Mouse (Mus musculus): ENCODE data around the gene Hhat. TPM values are rescaled to one million over a fixed set of nuclear protein-coding genes. Genes with fewer than 3 reads are reported as not detected.

Gene Hhat
- polyA plus RNA-seq, 1 experiment = 4.0 TPM

DNA sequence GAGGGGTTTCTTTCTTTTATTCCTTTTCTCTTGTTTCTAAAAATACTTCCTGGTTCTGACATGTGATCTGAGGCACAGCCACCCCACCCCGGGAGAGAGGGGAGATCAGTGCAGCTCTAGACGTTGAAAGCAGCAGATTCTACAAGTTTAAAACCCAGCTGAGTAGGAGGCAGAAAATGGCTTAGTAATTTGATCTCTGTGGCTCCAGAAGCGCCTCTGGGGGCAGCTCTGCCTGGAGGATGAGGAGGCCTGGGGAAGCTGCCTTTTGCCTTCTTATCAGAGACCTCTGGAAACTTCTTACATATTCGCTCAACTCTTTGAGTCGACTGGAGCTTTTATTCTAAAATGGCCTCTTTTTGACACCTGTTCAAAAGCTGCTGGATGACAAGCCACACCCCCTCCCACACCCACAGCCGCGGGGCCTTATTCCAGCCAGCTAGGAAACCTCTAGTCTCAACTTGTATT is 20.9 kb upstream of the Hhat start:
- H3K36me3 ChIP-seq (ENCODE audit: control insufficient read depth, insufficient read depth, low read length) = no peaks in the 10 kb centered on the region
- no peak overlapping the region for H3K27ac ChIP-seq (ENCODE audit: control insufficient read depth, insufficient read depth, low read depth, low read length)
- no peak for TF ChIP-seq CTCF (IDR thresholded peaks at IDR 0.05; ENCODE audit: control insufficient read depth, insufficient read depth, insufficient replicate concordance, low read depth, low read length)
- no peak for TF ChIP-seq POLR2A (IDR thresholded peaks at IDR 0.05; ENCODE audit: control insufficient read depth, low read depth, low read length)
- H3K27me3 ChIP-seq (ENCODE audit: control insufficient read depth, insufficient read depth, low read length) = no peaks in the 10 kb centered on the region
- H3K4me3 ChIP-seq (ENCODE audit: control insufficient read depth, low read depth, low read length) = no peak overlapping the region
- H3K4me1 ChIP-seq (ENCODE audit: control insufficient read depth, insufficient read depth, low read length) = peaks cover 10% of the 10 kb centered on the region

DNA sequence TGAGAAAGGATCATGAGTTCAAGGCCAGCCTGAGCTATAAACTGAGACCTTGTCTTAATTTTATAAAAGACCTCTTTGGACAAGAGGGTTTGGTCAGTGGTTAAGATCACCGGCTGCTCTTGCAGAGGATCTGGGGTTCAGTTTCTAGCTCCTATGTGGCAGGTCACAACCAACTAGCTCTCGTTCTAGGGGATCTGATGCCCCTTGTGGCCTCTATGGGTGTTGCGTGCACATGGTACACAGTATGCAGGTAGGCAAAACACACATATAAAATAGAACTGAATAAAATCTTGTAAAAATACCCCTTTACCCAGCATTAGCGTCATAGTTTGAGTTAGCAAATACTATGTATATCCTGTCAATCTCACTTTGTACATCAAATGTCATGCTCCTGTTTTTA is 19.4 kb upstream of the Hhat start:
- TF ChIP-seq CTCF (IDR thresholded peaks at IDR 0.05; ENCODE audit: control insufficient read depth, insufficient read depth, insufficient replicate concordance, low read depth, low read length) = peak; percentile 43; the same call in 1 of the 2 replicates
- TF ChIP-seq POLR2A (IDR thresholded peaks at IDR 0.05; ENCODE audit: control insufficient read depth, low read depth, low read length) = no peak
- no peak overlapping the region for H3K27ac ChIP-seq (ENCODE audit: control insufficient read depth, insufficient read depth, low read depth, low read length)
- H3K4me1 ChIP-seq (ENCODE audit: control insufficient read depth, insufficient read depth, low read length) = peaks cover 10% of the 10 kb centered on the region
- H3K27me3 ChIP-seq (ENCODE audit: control insufficient read depth, insufficient read depth, low read length) = no peaks in the 10 kb centered on the region
- H3K4me3 ChIP-seq (ENCODE audit: control insufficient read depth, low read depth, low read length) = no peak overlapping the region
- H3K36me3 ChIP-seq (ENCODE audit: control insufficient read depth, insufficient read depth, low read length) = no peaks in the 10 kb centered on the region

DNA sequence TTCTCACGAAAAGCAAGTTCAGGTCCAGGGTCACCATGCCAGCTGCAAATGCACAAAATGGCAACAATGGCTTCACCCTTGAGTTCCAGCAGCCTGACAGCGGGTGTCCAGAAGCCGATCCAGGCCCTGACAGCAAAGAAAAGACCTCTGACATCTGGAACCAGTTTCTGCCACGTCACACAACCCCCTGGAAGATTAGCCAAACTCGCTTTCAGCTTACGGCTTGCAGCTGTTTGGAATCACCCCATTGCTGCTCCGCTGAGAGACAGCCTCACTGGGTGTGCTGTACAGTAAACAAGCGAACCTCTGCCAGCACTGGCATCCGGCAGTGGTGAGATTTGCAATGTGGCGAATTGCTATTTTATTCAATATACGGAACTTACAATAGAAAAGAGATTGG is 18.8 kb upstream of the Hhat start:
- H3K27ac ChIP-seq (ENCODE audit: control insufficient read depth, insufficient read depth, low read depth, low read length) = no peak overlapping the region
- H3K36me3 ChIP-seq (ENCODE audit: control insufficient read depth, insufficient read depth, low read length) = no peaks in the 10 kb centered on the region
- TF ChIP-seq POLR2A (IDR thresholded peaks at IDR 0.05; ENCODE audit: control insufficient read depth, low read depth, low read length) (no peak), CTCF (IDR thresholded peaks at IDR 0.05; ENCODE audit: control insufficient read depth, insufficient read depth, insufficient replicate concordance, low read depth, low read length) (no peak)
- H3K4me1 ChIP-seq (ENCODE audit: control insufficient read depth, insufficient read depth, low read length) = peaks cover 14% of the 10 kb centered on the region
- no peak overlapping the region for H3K4me3 ChIP-seq (ENCODE audit: control insufficient read depth, low read depth, low read length)
- H3K27me3 ChIP-seq (ENCODE audit: control insufficient read depth, insufficient read depth, low read length) = no peaks in the 10 kb centered on the region

DNA sequence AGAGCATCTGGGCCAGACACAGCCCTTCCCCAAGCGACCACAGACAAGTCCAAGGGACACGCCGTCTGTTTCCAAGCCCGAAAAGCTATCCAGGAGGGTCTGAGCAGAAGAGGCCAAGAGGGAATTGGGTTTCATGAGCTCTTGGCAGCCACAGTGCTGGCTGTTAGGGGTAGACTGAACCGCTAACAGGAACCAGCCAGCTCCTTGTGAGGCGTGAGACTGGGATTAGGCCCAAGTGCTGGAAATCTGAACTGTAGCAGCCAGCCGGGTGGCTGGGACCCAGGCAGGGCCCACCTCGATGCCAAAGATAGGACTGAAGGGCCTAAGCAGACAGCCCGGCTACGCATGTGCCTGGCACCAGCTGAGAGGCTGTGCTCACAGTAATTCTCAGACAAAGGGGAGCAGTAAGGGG is 18.1 kb upstream of the Hhat start:
- no peaks in the 10 kb centered on the region for H3K36me3 ChIP-seq (ENCODE audit: control insufficient read depth, insufficient read depth, low read length)
- H3K27ac ChIP-seq (ENCODE audit: control insufficient read depth, insufficient read depth, low read depth, low read length) = no peak overlapping the region

DNA sequence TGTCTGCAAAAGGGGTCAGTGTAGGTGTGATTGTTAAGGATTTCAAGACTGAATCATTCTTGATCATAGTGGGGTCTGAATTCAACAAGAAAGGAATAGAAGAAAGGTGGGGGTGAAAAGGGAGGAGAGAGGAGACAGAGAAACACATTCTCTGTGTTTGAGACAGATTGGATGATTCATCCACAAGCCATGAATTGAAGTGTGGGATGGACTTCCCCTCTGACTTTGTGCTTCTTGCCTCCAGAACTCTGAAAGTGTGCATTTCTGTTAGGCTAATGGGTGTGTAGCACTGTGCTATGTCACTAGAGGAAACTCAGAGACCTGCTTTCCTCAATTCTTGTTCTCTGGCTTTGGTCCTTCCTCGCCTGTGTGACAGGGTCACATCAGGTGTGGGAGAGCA is 15.2 kb upstream of the Hhat start:
- TF ChIP-seq POLR2A (IDR thresholded peaks at IDR 0.05; ENCODE audit: control insufficient read depth, low read depth, low read length) = no peak
- TF ChIP-seq CTCF (IDR thresholded peaks at IDR 0.05; ENCODE audit: control insufficient read depth, insufficient read depth, insufficient replicate concordance, low read depth, low read length) = no peak
- Histone ChIP-seq H3K36me3 (ENCODE audit: control insufficient read depth, insufficient read depth, low read length) (no peaks in the 10 kb centered on the region), H3K4me3 (ENCODE audit: control insufficient read depth, low read depth, low read length) (no peak overlapping the region), H3K27ac (ENCODE audit: control insufficient read depth, insufficient read depth, low read depth, low read length) (no peak overlapping the region), H3K27me3 (ENCODE audit: control insufficient read depth, insufficient read depth, low read length) (no peaks in the 10 kb centered on the region), H3K4me1 (ENCODE audit: control insufficient read depth, insufficient read depth, low read length) (peaks cover 12% of the 10 kb centered on the region)

More for the DNA sequence above, 18.1 kb upstream of the Hhat start:
- Histone ChIP-seq H3K27me3 (ENCODE audit: control insufficient read depth, insufficient read depth, low read length) (no peaks in the 10 kb centered on the region), H3K4me1 (ENCODE audit: control insufficient read depth, insufficient read depth, low read length) (peaks cover 12% of the 10 kb centered on the region), H3K4me3 (ENCODE audit: control insufficient read depth, low read depth, low read length) (no peak overlapping the region)
- TF ChIP-seq CTCF (IDR thresholded peaks at IDR 0.05; ENCODE audit: control insufficient read depth, insufficient read depth, insufficient replicate concordance, low read depth, low read length) (no peak), POLR2A (IDR thresholded peaks at IDR 0.05; ENCODE audit: control insufficient read depth, low read depth, low read length) (no peak)

DNA sequence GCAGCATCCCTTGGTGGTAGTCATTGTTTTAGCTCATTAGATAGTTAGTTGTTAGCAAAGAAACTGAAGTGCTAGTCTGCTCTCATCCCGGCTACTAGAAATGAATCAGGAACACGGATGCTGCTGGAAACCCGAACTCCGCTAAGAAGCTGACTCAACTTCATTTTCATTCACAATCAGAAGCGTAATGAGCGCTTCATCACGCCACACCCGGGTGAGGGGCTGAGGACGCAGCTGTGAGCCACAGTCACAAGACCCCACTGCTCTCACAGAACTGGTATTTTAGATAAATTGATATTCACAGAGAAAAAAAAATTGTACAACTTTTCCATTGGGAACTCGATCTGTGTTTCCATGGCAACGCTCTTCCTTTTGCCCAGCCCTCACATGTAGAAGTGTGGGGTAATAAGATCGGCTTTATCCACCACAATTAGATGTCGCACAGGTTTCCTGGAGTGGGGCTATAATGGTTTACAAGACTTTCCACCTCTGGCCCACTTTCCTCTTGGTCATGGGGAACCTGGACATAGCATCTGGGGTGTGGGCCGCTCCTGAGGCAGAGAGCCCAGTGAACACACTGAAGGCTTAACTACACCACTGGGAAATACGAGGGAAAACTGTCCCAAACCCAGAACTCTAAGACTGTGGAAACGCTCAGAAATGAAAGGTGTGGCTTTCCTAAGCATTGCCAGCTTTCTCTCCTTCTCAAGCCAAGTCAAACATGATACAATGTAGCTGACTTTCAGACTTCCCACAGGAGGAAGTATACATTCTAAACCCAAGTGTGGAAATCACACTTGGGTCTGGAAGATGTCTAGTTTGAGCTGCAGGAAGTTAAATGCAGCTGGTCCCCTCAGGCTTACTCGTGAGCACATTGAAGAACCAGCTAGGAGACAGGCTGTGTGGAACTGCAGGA is 14.3 kb upstream of the Hhat start:
- Histone ChIP-seq H3K27ac (ENCODE audit: control insufficient read depth, insufficient read depth, low read depth, low read length) (no peak overlapping the region), H3K4me1 (ENCODE audit: control insufficient read depth, insufficient read depth, low read length) (peaks cover 12% of the 10 kb centered on the region), H3K4me3 (ENCODE audit: control insufficient read depth, low read depth, low read length) (no peak overlapping the region), H3K36me3 (ENCODE audit: control insufficient read depth, insufficient read depth, low read length) (no peaks in the 10 kb centered on the region), H3K27me3 (ENCODE audit: control insufficient read depth, insufficient read depth, low read length) (no peaks in the 10 kb centered on the region)
- TF ChIP-seq CTCF (IDR thresholded peaks at IDR 0.05; ENCODE audit: control insufficient read depth, insufficient read depth, insufficient replicate concordance, low read depth, low read length) (no peak), POLR2A (IDR thresholded peaks at IDR 0.05; ENCODE audit: control insufficient read depth, low read depth, low read length) (no peak)

DNA sequence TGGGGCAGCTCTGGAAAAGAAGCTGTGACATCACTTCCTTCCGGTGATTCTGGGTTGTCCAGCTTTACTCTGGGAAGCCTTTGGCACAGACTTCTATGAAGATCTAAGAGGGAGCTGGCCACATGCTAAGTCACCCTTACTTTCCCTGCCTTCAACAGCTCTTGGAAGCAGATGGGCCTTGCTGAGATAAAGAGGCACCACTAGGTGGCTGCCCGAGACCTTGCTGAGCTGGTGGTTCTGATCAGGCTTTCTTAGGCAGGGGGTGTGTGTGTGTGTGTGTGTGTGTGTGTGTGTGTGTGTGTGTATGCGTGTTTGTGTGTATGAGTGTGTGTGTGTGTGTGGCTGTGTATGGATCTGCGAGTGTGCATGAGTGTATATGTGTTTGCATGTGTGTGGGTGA is 13.4 kb upstream of the Hhat start:
- H3K4me1 ChIP-seq (ENCODE audit: control insufficient read depth, insufficient read depth, low read length) = peaks cover 12% of the 10 kb centered on the region
- no peak overlapping the region for H3K4me3 ChIP-seq (ENCODE audit: control insufficient read depth, low read depth, low read length)
- H3K36me3 ChIP-seq (ENCODE audit: control insufficient read depth, insufficient read depth, low read length) = no peaks in the 10 kb centered on the region
- no peak overlapping the region for H3K27ac ChIP-seq (ENCODE audit: control insufficient read depth, insufficient read depth, low read depth, low read length)
- TF ChIP-seq CTCF (IDR thresholded peaks at IDR 0.05; ENCODE audit: control insufficient read depth, insufficient read depth, insufficient replicate concordance, low read depth, low read length) (peak; percentile 34; the same call in 1 of the 2 replicates), POLR2A (IDR thresholded peaks at IDR 0.05; ENCODE audit: control insufficient read depth, low read depth, low read length) (no peak)
- no peaks in the 10 kb centered on the region for H3K27me3 ChIP-seq (ENCODE audit: control insufficient read depth, insufficient read depth, low read length)

All from testis, adult 2 months (tissue).